Mouse (Mus musculus): ENCODE results near the gene Clasp2.
"Not testable (repeated sequence)": the region's sequence is repeated elsewhere in the genome, so short reads cannot be mapped to it uniquely, and the experiment has no call there.

Gene Clasp2

DNA sequence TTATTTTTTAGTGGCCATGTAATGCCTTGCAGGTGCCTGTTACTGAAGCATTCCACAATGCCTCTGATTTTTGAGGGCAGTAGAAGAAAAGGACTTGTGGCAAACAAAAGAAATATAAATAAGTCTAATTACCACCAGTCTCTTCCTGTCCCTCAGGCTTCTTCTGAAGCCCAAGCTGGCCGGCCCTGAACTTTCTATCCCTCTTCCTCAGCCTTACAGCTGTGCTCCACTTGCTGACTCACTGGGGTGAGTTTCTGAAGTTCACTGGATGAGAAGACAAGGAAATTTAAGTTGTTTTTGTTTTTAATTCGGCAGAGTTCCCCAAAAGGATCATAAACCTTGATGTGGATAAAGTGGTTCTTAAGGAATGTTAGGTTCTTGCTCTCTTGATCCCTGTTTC is 74.6 kb downstream of the Clasp2 start:
- in situ Hi-C loops (cut with MboI, MseI), result no loop called here

- in situ Hi-C loops (cut with MboI, MseI), result no loop called here
These were observed 80.9 kb downstream of the Clasp2 start for GRCm38 (mm10) chr9:113822150-113822549.

- in situ Hi-C loops (cut with MboI, MseI), result no loop called here
These were observed 87.4 kb downstream of the Clasp2 start for GRCm38 (mm10) chr9:113828719-113829118.

GRCm38 (mm10) chr9:113830219-113830618 is 88.9 kb downstream of the Clasp2 start:
- in situ Hi-C loops (cut with MboI, MseI), result no loop called here

GRCm38 (mm10) chr9:113833481-113833880 is 92.2 kb downstream of the Clasp2 start:
- in situ Hi-C loops (cut with MboI, MseI), result no loop called here

DNA sequence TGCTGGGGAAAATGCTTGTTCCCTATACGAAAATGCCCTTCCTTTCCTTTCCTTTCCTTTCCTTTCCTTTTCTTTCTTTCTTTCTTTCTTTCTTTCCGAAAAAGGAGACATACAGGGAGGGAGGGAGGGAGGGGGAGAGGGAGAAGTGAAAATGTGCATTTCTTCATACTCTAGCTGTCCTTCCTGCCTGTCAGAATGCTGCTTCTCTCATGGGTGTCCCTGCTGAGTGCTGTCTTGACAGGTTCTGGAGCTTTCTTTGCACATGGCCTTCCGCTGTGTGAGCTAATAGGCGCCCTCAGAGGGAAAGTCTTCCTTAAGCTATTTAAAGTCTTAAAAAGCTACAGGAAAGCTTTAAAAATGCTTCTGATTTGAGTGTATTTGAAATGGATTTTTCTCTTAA is 95.7 kb downstream of the Clasp2 start:
- in situ Hi-C loops (cut with MboI, MseI), result no loop called here

- in situ Hi-C loops (cut with MboI, MseI), result no loop called here
These were observed 96.2 kb downstream of the Clasp2 start for GRCm38 (mm10) chr9:113837461-113837860.

DNA sequence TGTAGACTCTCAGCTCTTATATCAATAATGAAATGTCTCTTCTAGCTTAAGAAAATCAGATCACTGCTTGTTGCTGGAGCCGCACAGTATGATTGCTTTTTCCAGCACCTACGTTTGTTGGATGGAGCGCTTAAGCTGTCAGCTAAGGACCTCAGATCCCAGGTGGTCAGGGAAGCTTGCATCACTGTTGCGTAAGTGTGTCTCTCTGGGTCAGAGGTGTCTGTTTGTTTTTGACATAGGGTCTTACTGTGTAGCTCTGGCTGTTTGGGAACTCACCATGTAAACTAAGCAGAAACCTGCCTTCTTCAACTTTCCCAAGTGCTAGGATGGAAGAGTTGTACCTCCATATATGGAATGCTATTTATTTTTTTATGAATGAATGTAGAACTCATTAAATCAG is 102.8 kb downstream of the Clasp2 start:
- in situ Hi-C loops (cut with MboI, MseI), result no loop called here

DNA sequence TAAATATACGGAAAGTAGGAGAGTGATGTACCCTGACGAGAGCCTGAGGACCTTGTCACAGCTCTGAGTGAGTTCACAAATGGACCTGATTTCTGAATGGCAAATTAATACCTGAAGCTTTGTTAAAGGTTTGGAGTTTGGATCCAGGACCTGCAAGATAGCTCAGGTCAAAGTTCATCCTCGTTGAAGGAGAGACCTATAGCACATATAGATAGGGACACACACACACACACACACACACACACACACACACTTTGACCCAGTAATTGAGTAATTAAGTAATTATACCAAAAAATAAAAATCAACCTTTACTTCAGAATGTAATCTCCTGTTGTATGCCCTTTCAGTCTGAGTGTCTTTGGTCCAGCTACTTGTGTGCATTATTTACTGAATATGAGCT is 114.2 kb downstream of the Clasp2 start:
- in situ Hi-C loops (cut with MboI, MseI), result no loop called here

DNA sequence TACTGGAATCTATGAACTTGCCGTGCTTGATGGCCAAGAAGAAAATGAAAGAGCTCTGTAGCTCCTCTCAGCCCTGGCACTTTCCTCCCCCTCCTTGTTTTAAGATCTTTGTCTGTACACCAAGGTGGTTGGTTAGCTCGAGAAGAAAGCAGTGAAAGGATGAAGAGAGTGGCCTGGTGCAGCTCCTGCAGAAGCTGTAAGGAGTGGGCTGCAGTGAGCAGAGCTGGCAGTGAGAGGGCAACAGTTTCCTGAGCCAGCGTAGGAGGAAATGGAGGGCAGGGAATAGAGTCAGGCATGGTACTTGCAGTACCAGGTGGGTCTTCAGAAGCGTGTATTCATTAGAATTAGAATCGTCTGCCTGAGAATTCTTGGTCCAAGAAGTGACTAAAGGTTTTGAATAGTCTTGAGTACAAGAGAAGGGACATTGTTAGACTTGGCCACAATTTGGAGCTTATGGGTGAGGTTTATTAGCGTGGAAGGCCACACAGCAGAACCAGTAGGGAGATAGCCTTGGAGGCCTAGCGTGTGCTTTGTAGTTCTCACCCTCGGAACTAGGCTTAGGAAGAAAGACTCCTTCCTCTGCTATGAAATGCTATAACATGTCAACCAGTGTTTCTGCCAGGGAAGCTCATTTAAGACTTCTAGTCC is 116.1 kb downstream of the Clasp2 start:
- in situ Hi-C loops (cut with MboI, MseI), result no loop called here

DNA sequence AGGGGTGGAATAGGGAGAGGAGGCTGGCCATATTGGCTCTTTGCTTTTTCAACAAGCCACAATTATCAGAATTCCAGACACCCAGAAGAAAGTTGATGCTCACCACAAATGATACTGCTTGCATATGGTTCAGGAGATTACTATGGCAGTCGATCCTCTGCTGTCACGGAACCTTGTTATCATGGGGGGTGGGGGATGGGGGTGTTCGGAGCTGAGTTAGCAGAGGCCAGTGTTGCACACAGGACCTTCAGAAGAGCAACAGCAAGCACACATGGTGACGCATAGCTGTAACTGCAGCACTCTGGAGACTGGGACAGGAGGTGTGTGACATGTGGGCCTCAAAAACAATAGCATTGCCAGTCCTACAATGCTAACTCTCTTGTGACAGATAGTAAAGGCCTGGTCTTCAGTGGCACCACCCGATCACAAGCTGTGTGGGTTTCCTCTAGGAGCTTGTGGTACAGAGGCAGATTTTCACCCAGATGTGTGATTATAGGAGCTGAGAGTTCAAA is 116.7 kb downstream of the Clasp2 start:
- in situ Hi-C loops (cut with MboI, MseI), result no loop called here

- in situ Hi-C loops (cut with MboI, MseI), result no loop called here
These were observed 118.1 kb downstream of the Clasp2 start for GRCm38 (mm10) chr9:113859420-113859819.

DNA sequence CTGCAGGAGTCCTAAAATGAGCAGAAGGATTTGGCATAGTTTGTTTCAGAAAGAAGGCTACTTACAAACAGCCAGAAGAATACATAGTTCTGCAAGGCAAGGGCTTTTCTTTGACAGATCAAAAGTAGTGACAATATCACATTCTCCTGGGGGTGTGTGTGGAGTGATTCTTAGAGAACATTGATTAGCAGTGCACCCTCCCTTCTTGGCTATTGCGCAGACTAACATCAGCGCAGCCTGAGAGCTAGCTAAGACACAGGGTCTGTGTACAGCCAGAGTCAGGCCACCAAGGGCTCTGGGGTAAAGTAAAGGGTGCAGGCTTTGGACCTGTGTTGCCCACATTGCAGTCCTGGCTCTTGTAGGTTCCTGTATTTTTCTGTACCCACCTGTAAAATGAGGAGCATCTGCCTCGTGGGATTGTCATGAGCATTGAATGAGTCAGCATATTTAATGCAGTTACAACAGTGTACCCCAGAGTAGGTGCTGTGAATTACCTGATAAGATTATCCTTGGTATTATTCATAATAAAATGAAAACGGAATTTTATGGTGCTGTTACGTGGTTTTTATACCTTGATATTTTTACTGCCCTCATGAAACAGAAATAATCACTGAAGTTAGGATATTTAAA is 122.2 kb downstream of the Clasp2 start:
- in situ Hi-C loops (cut with MboI, MseI), result no loop called here

DNA sequence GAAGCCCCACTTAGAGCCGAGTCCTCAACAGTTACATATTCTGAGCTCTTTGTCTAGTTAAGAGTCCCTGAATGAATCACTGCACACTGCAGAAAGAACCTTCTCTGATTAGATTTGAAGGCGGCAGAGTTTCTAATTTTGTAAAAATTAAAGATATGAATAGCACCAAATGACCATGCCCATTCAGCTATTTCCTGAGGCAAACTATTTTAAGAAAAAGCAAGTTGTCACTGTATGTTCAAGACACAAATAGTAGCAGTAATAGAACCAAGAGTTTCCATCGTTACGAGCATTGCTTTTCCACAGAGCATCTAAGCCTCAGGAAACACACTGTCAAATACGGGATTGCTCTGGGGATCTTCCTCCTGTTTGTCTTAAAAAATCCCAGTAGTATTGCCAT is 126.7 kb downstream of the Clasp2 start:
- in situ Hi-C loops (cut with MboI, MseI), result no loop called here

DNA sequence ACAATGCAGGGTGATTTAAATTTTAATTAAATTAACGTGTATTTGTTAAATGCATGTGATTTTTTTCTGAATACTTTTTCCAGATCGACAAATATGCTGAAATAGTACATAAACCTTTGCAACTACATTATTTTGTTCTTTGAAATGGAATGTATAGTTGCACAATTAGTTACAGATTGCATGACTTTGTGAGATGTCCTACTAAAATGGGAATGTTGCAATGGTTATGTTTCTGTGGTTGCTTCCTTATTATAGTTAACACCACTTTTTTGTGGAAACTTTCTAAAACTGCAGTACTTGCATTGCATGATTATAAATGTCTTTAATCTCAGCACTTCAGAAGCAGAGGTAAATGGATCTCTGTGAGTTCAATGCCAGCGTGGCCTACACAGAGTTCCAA is 153.6 kb downstream of the Clasp2 start:
- in situ Hi-C loops (cut with MboI, MseI), result no loop called here

DNA sequence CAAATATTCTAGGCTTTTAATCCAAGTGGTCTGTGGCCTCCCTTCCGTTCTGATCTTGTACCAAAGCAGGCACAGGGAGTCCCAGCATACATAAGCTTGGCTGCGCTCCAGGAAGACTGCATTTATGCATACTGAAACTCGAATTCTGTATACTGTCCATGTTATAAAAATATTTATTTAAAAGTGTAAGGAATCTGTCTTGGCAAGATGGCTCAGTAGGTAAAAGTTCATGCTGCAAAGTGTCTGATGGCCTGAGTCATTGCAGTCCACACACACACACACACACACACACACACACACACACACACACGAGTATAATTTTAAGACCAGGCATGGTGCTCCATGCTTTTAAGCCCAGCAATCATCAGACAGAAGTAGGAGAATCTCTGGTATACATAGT is 161.9 kb downstream of the Clasp2 start:
- in situ Hi-C loops (cut with MboI, MseI), result no loop called here

GRCm38 (mm10) chr9:113904315-113904714 is 163.0 kb downstream of the Clasp2 start:
- in situ Hi-C loops (cut with MboI, MseI), result not testable (repeated sequence)

- in situ Hi-C loops (cut with MboI, MseI), result no loop called here
These were observed 174.5 kb downstream of the Clasp2 start for GRCm38 (mm10) chr9:113915789-113916188.

- in situ Hi-C loops (cut with MboI, MseI), result no loop called here
These were observed 181.4 kb downstream of the Clasp2 start for GRCm38 (mm10) chr9:113922677-113923076.

- in situ Hi-C loops (cut with MboI, MseI), result no loop called here
These were observed 183.6 kb downstream of the Clasp2 start for GRCm38 (mm10) chr9:113924883-113925282.

DNA sequence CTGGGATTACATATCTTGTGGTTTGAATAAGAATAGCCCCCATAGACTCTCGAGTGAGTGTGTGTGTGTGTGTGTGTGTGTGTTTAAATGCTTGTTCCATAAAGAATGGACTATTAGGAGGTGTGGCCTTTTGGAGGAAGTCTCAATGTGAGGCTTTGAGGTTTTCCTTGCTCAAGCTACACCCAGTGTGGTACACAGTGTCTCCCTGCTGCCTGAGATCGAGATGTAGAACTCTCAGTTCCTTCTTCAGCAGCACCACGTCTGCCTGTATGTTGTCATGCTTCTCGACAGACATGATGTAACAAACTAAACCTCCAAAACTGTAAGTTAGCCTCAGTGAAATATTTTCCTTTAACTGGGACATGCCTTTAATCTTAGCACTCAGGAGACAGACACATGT is 187.3 kb downstream of the Clasp2 start:
- in situ Hi-C loops (cut with MboI, MseI), result no loop called here

DNA sequence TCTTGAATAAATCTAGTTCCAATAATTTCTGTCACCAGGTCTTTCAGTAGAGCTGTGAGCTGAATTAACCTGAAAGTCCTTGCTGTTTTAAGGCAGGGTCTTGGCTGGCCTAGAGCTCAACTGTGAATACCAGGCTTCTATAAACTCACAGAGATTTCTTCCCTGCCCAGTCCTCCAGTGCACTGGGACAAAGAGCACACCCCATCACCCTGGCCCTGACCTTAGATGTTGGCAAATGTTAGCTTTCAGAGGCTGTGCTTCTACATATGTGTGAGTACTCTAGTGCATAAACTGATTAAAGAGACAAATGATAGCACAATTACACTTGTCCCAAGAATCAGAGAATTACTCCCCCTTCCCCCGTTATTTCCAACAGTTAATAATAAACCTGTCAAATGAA is 188.4 kb downstream of the Clasp2 start:
- in situ Hi-C loops (cut with MboI, MseI), result no loop called here

DNA sequence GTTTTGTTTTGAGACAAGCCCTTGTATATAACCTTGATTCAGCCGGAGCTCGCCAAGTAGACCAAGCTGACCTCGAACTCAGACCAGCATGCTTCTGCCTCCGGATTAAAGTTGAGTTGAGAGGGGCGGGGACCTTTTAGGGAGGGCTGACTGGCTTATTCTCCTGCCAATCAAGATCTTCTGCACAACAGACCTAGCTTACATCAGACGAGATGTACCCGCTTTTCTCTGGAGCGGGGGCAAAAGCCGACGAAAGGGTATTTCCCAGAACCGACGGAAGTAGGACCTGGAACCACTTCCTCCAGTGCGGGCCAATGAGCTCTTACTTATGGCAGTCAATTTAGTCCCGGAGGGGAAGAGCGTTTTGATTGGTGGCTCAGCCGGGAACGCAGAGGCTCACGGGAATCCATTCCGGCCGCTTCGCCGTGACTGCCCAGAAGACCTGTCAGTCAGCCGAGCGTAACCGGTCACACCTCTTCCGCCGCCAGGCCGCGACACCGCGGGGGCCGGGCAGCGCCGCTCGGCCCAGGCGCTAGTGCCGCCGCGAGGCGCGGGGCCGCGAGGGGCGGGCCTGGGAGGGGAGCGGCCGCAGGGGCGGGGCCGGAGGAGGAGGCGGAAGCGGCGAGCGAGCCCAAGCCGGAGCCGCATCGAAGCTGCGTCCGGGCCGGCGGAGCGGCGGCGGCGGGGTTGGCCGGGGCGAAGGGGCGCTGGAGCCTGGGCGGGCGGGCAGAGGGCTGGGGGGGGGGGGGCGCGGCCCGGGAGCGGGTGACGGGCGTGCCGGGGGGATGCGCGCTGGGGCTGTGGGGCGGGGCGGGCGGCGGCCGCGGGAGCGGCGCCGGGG is 189.5 kb downstream of the Clasp2 start, which contains the start of gene Ubp1:
Ubp1 (plus strand) TSS at position 401 of the 841 bp plus-strand sequence.
- in situ Hi-C loops (cut with MboI, MseI), result no loop called here
